Mouse (Mus musculus): ENCODE measurements around the gene Adcy3.

Gene Adcy3

GRCm38 (mm10) chr12:4180507-4180906, 47.6 kb downstream of the Adcy3 start:
- in situ Hi-C loops (cut with MboI), result no loop called here

- in situ Hi-C loops (cut with MboI), result no loop called here
Measured at GRCm38 (mm10) chr12:4184648-4185047, 51.7 kb downstream of the Adcy3 start.

GRCm38 (mm10) chr12:4188171-4189059, 55.5 kb downstream of the Adcy3 start:
- in situ Hi-C loops (cut with MboI), result no loop called here

GRCm38 (mm10) chr12:4189060-4189447, 56.2 kb downstream of the Adcy3 start:
- in situ Hi-C loops (cut with MboI), result no loop called here

GRCm38 (mm10) chr12:4192514-4192913, 59.6 kb downstream of the Adcy3 start:
- in situ Hi-C loops (cut with MboI), result no loop called here

GRCm38 (mm10) chr12:4193025-4193740, 60.3 kb downstream of the Adcy3 start:
- in situ Hi-C loops (cut with MboI), result no loop called here

GRCm38 (mm10) chr12:4194643-4195042, 61.7 kb downstream of the Adcy3 start:
- in situ Hi-C loops (cut with MboI), result no loop called here

- in situ Hi-C loops (cut with MboI), result no loop called here
Measured at GRCm38 (mm10) chr12:4198702-4199101, 65.8 kb downstream of the Adcy3 start.

GRCm38 (mm10) chr12:4199271-4199670, 66.4 kb downstream of the Adcy3 start:
- in situ Hi-C loops (cut with MboI), result no loop called here

- in situ Hi-C loops (cut with MboI), result no loop called here
Measured at GRCm38 (mm10) chr12:4201454-4202200, 68.7 kb downstream of the Adcy3 start.

- in situ Hi-C loops (cut with MboI), result no loop called here
Measured at GRCm38 (mm10) chr12:4202206-4202605, 69.3 kb downstream of the Adcy3 start.

GRCm38 (mm10) chr12:4206106-4206505, 73.2 kb downstream of the Adcy3 start:
- in situ Hi-C loops (cut with MboI), result no loop called here

- in situ Hi-C loops (cut with MboI), result no loop called here
Measured at GRCm38 (mm10) chr12:4208405-4209133, 75.7 kb downstream of the Adcy3 start.

- in situ Hi-C loops (cut with MboI), result no loop called here
Measured at GRCm38 (mm10) chr12:4209196-4209595, 76.3 kb downstream of the Adcy3 start.

- in situ Hi-C loops (cut with MboI), result no loop called here
Measured at GRCm38 (mm10) chr12:4211174-4211573, 78.3 kb downstream of the Adcy3 start.

GRCm38 (mm10) chr12:4212908-4213307, 80.0 kb downstream of the Adcy3 start:
- in situ Hi-C loops (cut with MboI), result no loop called here

GRCm38 (mm10) chr12:4230156-4230555, 97.3 kb downstream of the Adcy3 start:
- in situ Hi-C loops (cut with MboI), result no loop called here

- in situ Hi-C loops (cut with MboI), result no loop called here
Measured at GRCm38 (mm10) chr12:4232777-4233176, 99.9 kb downstream of the Adcy3 start.

- in situ Hi-C loops (cut with MboI), result no loop called here
Measured at GRCm38 (mm10) chr12:4233572-4234508, 100.9 kb downstream of the Adcy3 start, which contains the start of the genes Ptrhd1 and Cenpo. Gene Ptrhd1 (plus strand): TSS chr12:4234027. Gene Cenpo (minus strand): TSS chr12:4234294.

GRCm38 (mm10) chr12:4237481-4237880, 104.6 kb downstream of the Adcy3 start:
- in situ Hi-C loops (cut with MboI), result no loop called here
